Mouse (Mus musculus) midbrain, embryonic 10.5 days (tissue): ENCODE measurements around the gene Pum2. TPM values are rescaled to one million over a fixed set of nuclear protein-coding genes. Genes with fewer than 3 reads are reported as not detected.

Experiments
- DNase-seq: peaks from one replicate; pipeline ENCODE4 v3.0.0-alpha.2; 2017; ENCODE audit warnings: low spot score
- H3K27ac ChIP-seq: fragments of 300-500 bp; sonication (generic); replicated peaks from 2 replicates; pipeline ENCODE4 v1.5.1; 2016; ENCODE audit warnings: mild to moderate bottlenecking
- H3K27me3 ChIP-seq: fragments of 300-500 bp; sonication (generic); 2 replicates; pipeline ENCODE4 v1.6.1; 2016; ENCODE audit warnings: low read depth, mild to moderate bottlenecking; ENCODE audit not compliant: poor library complexity, severe bottlenecking
- H3K36me3 ChIP-seq: fragments of 300-500 bp; sonication (generic); 2 replicates; pipeline ENCODE4 v1.6.1; 2016; ENCODE audit warnings: mild to moderate bottlenecking, moderate library complexity
- H3K4me1 ChIP-seq: fragments of 300-500 bp; sonication (generic); 2 replicates; pipeline ENCODE4 v1.6.1; 2016
- H3K4me3 ChIP-seq: fragments of 300-500 bp; sonication (generic); 2 replicates; pipeline ENCODE4 v1.5.1; 2016; ENCODE audit warnings: mild to moderate bottlenecking, moderate library complexity
- H3K9me3 ChIP-seq: fragments of 300-500 bp; sonication (generic); replicated peaks from 2 replicates; pipeline ENCODE4 v1.6.1; 2016; ENCODE audit warnings: mild to moderate bottlenecking
- WGBS: fragments of 180-500 bp; shearing (Covaris S2); methylation state at CpG from one replicate; pipeline ENCODE4 v1.1.7; 2016; 5-methylcytosine and 5-hydroxymethylcytosine counted together
- polyA plus RNA-seq: library from polyadenylated mRNA; unstranded; fragments of >200 nt; fragmentation: Nextera tagmentation; extraction: Ambion mirVana; gene quantifications from 2 replicates; pipeline ENCODE4 v1.2.1, GENCODE M21; 2016

The Pum2 gene
- polyA plus RNA-seq, 1 experiment from 2014 or later, result 67.4 TPM

DNA sequence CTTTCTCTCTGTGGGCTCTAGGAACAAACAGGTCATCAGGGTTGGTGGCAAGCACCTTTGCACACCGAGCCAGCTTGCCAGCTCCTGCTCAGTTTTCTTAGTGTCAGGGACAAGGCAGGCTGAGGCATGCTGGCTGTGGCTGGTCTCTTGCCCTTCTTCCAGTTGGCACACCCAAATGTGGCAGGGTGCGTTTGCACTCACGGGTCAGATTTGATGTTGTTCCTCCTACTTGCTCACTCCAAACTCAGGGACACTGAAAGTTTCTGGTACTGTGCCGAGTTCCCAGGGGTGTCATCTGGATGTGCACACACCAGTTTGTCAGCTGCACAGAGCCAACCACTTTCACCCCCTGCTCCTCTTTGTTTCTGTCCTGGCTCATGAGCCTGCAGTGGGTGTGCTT is 17.3 kb upstream of the Pum2 start:
- no peak overlapping the region for H3K4me3 ChIP-seq
- no peaks in the 10 kb centered on the region for H3K27me3 ChIP-seq
- H3K4me1 ChIP-seq, result no peaks in the 10 kb centered on the region
- WGBS, result 86% methylated on average over 4 of the region's 4 CpGs
- no peaks in the 10 kb centered on the region for H3K9me3 ChIP-seq
- H3K36me3 ChIP-seq, result no peaks in the 10 kb centered on the region
- no peak for DNase-seq
- H3K27ac ChIP-seq, result no peak overlapping the region

DNA sequence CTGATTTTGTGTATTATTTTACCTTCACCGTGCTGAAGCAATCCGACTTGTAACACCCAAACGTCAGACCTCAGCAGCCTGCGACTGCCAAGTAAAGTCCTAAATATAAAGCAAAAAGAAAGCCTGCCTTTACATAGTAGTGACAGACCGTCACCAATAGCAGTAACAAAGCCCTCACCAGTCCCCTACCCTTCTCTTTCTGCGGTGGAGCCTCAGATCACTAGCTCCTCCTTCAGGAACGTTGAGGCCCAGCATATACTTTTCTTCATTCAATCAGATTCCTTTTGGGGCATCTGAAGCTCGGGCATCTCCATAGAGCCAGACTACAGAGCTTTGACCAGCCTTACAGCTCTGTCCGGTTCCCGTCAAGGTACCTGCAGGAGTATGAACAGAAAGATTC is 16.8 kb upstream of the Pum2 start:
- no peaks in the 10 kb centered on the region for H3K4me1 ChIP-seq
- H3K36me3 ChIP-seq, result no peaks in the 10 kb centered on the region
- no peak overlapping the region for H3K27ac ChIP-seq
- 72% methylated on average over 10 of the region's 10 CpGs for WGBS
- H3K27me3 ChIP-seq, result no peaks in the 10 kb centered on the region
- no peaks in the 10 kb centered on the region for H3K9me3 ChIP-seq
- no peak overlapping the region for H3K4me3 ChIP-seq
- DNase-seq, result no peak

- Histone ChIP-seq H3K27ac (no peak overlapping the region), H3K4me3 (no peak overlapping the region), H3K4me1 (no peaks in the 10 kb centered on the region), H3K9me3 (no peaks in the 10 kb centered on the region), H3K27me3 (no peaks in the 10 kb centered on the region), H3K36me3 (no peaks in the 10 kb centered on the region)
- DNase-seq, result no peak
- WGBS, result 93% methylated on average over 6 of the region's 6 CpGs
These were observed 16.1 kb upstream of the Pum2 start for GRCm38 (mm10) chr12:8657629-8658366.

GRCm38 (mm10) chr12:8659406-8660279 is 14.3 kb upstream of the Pum2 start:
- WGBS, result 90% methylated on average over 15 of the region's 15 CpGs

DNA sequence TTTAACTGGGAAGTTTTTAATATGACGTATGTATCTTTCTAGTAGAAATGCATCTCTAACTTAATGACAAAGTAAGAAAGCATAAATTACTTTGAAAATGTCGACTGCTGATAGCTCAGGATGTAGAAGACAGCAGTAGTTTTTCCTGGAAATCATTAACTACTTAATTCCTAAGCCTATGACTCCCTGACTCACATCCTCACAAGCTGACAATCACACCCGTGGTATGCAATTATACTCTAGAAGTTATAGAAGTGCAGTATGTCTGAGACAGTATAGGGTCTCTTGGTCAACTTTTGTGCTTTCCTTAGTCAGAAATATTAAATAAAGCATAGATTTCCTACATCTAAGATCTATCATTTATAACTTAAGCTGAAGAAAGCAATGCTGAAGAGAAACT is 12.2 kb upstream of the Pum2 start:
- Histone ChIP-seq H3K27me3 (no peaks in the 10 kb centered on the region), H3K4me3 (no peak overlapping the region), H3K4me1 (no peaks in the 10 kb centered on the region), H3K9me3 (no peaks in the 10 kb centered on the region), H3K27ac (no peak overlapping the region), H3K36me3 (no peaks in the 10 kb centered on the region)
- 77% methylated on average over 3 of the region's 3 CpGs for WGBS
- no peak for DNase-seq

More at GRCm38 (mm10) chr12:8659406-8660279, 14.3 kb upstream of the Pum2 start:
- H3K36me3 ChIP-seq, result no peaks in the 10 kb centered on the region
- H3K4me3 ChIP-seq, result no peak overlapping the region
- DNase-seq, result no peak
- H3K27ac ChIP-seq, result no peak overlapping the region
- H3K27me3 ChIP-seq, result no peaks in the 10 kb centered on the region
- no peaks in the 10 kb centered on the region for H3K4me1 ChIP-seq
- no peaks in the 10 kb centered on the region for H3K9me3 ChIP-seq

- Histone ChIP-seq H3K4me3 (no peak overlapping the region), H3K27ac (no peak overlapping the region), H3K4me1 (no peaks in the 10 kb centered on the region), H3K36me3 (no peaks in the 10 kb centered on the region), H3K9me3 (no peaks in the 10 kb centered on the region), H3K27me3 (no peaks in the 10 kb centered on the region)
- 71% methylated on average over 2 of the region's 2 CpGs for WGBS
- DNase-seq, result no peak
These were observed 11.8 kb upstream of the Pum2 start for GRCm38 (mm10) chr12:8662175-8662574.

- no peaks in the 10 kb centered on the region for H3K9me3 ChIP-seq
- H3K4me3 ChIP-seq, result no peak overlapping the region
- H3K27me3 ChIP-seq, result no peaks in the 10 kb centered on the region
- H3K4me1 ChIP-seq, result no peaks in the 10 kb centered on the region
- no peak for DNase-seq
- H3K36me3 ChIP-seq, result no peaks in the 10 kb centered on the region
- 81% methylated on average over 4 of the region's 4 CpGs for WGBS
- no peak overlapping the region for H3K27ac ChIP-seq
These were observed 11.2 kb upstream of the Pum2 start for GRCm38 (mm10) chr12:8662721-8663120.

GRCm38 (mm10) chr12:8667473-8668255 is 6.3 kb upstream of the Pum2 start:
- no peak for DNase-seq
- Histone ChIP-seq H3K4me1 (no peaks in the 10 kb centered on the region), H3K27me3 (no peaks in the 10 kb centered on the region), H3K9me3 (peaks cover 5% of the 10 kb centered on the region; the same call in 1 of the 2 replicates), H3K27ac (no peak overlapping the region), H3K36me3 (no peaks in the 10 kb centered on the region), H3K4me3 (no peak overlapping the region)
- 83% methylated on average over 4 of the region's 4 CpGs for WGBS

DNA sequence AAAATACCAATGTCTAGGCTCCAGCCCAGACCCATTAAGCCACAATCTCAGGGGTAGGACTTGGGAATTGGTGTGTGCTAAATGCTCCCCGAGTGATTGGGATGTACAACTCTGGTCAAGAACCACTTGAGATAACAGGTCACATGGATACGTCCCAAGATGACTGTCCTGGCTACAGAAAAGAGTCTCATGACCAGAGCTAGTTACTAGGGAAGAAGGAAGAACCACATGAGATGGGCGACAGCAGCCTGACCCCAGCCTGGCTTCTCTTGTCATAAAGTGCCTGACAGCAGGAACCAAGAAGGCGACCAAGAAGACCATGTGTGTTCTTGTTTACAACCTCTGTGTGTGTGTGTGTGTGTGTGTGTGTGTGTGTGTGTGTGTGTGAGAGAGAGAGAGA is 4.5 kb upstream of the Pum2 start:
- peaks cover 5% of the 10 kb centered on the region; the same call in 1 of the 2 replicates for H3K9me3 ChIP-seq
- H3K4me1 ChIP-seq, result peaks cover 8% of the 10 kb centered on the region
- DNase-seq, result no peak
- WGBS, result 82% methylated on average over 4 of the region's 4 CpGs
- no peaks in the 10 kb centered on the region for H3K27me3 ChIP-seq
- H3K27ac ChIP-seq, result no peak overlapping the region
- H3K36me3 ChIP-seq, result no peaks in the 10 kb centered on the region
- no peak overlapping the region for H3K4me3 ChIP-seq

DNA sequence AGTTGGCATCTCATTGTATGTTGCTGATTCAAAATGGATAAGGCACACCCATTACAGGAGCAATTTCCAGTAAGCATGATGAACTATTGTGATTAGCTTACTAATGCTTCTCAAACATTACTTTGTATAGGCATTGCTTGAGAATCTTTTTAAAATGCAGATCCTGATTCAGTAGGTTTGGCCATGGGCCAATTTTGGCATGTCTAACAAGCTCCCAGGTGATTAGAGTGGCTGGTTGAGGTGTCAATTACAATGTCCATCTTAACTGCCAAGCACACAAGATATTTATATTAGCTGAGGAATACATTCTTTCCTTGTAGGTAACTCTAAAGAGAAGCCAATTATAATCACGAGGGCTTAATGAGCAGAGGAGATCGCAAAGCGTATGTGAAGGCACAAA is 4.1 kb upstream of the Pum2 start:
- WGBS, result 95% methylated on average over 3 of the region's 3 CpGs

DNA sequence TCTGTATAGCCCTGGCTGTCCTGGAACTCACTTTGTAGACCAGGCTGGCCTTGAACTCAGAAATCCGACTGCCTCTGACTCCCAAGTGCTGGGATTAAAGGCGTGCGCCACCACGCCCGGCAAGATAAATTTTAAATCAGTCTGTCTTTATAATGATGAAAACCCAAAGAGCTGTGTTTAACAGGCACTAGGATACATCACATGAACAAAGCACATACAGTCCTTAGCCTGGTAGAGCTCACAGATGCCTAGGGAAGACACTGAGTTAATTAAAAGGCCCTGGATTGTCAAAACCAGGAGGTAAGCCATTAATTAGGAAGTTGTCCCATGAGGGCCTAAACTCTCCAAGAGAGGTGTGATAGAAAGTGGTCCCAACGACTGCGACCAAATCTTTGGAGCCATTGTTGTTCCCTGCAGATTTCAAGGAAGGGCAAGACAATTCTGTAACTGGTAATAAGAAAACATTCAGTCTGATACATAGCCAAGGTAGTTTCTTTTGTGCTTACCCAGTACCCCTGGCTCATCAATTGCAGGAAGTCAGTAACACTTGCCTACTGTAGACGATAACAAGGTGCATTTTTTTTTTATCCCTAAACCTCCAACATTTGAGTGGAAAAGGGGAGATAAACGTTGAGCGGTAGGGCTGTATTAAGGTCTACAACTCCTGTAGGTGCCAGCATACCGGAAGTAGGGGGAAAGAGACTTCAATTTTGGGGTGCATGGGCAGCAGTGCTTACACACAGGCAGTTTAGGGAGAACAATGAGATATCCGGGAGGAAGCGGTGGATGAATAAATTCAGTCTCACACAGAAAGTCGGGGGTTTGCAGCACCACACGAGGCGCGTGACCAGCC is 587 bp upstream of the Pum2 start:
- Histone ChIP-seq H3K36me3 (peaks cover 12% of the 10 kb centered on the region), H3K27me3 (no peaks in the 10 kb centered on the region), H3K4me3 (peak overlapping the region; percentile 96), H3K9me3 (peaks cover 5% of the 10 kb centered on the region; the same call in 1 of the 2 replicates), H3K27ac (peak overlapping the region; percentile 100), H3K4me1 (peaks cover 30% of the 10 kb centered on the region)
- no peak for DNase-seq
- WGBS, result 41% methylated on average over 17 of the region's 17 CpGs

More for the DNA sequence above, 4.1 kb upstream of the Pum2 start:
- DNase-seq, result no peak
- H3K9me3 ChIP-seq, result peaks cover 5% of the 10 kb centered on the region; the same call in 1 of the 2 replicates
- H3K36me3 ChIP-seq, result no peaks in the 10 kb centered on the region
- no peaks in the 10 kb centered on the region for H3K27me3 ChIP-seq
- H3K4me1 ChIP-seq, result peaks cover 8% of the 10 kb centered on the region
- H3K27ac ChIP-seq, result no peak overlapping the region
- H3K4me3 ChIP-seq, result no peak overlapping the region
